Mouse (Mus musculus) bone marrow, adult 2 months (tissue): ENCODE results near the gene Pus10.

ENCODE experiments used
- CTCF ChIP-seq: fragments of 200-500 bp; IDR thresholded peaks from 2 replicates; pipeline ENCODE4 v1.5.1; 2011; ENCODE audit warnings: low read length, control low read depth; ENCODE audit not compliant: control insufficient read depth, insufficient read depth
- POLR2A ChIP-seq: fragments of 200-500 bp; IDR thresholded peaks from 2 replicates; pipeline ENCODE4 v1.6.1; 2011; ENCODE audit warnings: low read depth, mild to moderate bottlenecking, control low read depth, low read length, borderline replicate concordance; ENCODE audit not compliant: control insufficient read depth

GRCm38 (mm10) chr11:23735820-23736470, 70.5 kb downstream of the Pus10 start:
- no peak for TF ChIP-seq CTCF
- no peak for TF ChIP-seq POLR2A
